Mouse (Mus musculus) intestine, embryonic 15.5 days (tissue): ENCODE results near the gene Acbd6. TPM values are rescaled to one million over a fixed set of nuclear protein-coding genes. Genes with fewer than 3 reads are reported as not detected.
A peak's percentile ranks its signal among the peaks of the same experiment; 100 is the strongest.

Experiments used
- ATAC-seq: fragments of 200-750 bp; cut with Nextera tagmentation; 2 replicates; pipeline ENCODE4 v1.8.0; 2017; ENCODE audit warnings: moderate TSS enrichment, moderate library complexity
- H3K27ac ChIP-seq: fragments of 300-500 bp; sonication (generic); 2 replicates; pipeline ENCODE4 v1.5.1; 2015; ENCODE audit warnings: mild to moderate bottlenecking, inconsistent platforms
- H3K27me3 ChIP-seq: fragments of 300-500 bp; sonication (generic); replicated peaks from 2 replicates; pipeline ENCODE4 v1.6.1; 2015; ENCODE audit warnings: inconsistent platforms
- H3K36me3 ChIP-seq: fragments of 300-500 bp; sonication (generic); 2 replicates; pipeline ENCODE4 v1.6.1; 2015; ENCODE audit warnings: inconsistent platforms
- H3K4me1 ChIP-seq: fragments of 300-500 bp; sonication (generic); replicated peaks from 2 replicates; pipeline ENCODE4 v1.6.1; 2015; ENCODE audit warnings: inconsistent platforms
- H3K4me2 ChIP-seq: fragments of 300-500 bp; sonication (generic); replicated peaks from 2 replicates; pipeline ENCODE4 v1.6.1; 2015; ENCODE audit warnings: mild to moderate bottlenecking, inconsistent platforms
- H3K4me3 ChIP-seq: fragments of 300-500 bp; sonication (generic); replicated peaks from 2 replicates; pipeline ENCODE4 v1.5.1; 2015; ENCODE audit warnings: inconsistent platforms
- H3K9ac ChIP-seq: fragments of 300-500 bp; sonication (generic); 2 replicates; pipeline ENCODE4 v1.6.1; 2015; ENCODE audit warnings: inconsistent platforms
- H3K9me3 ChIP-seq: fragments of 300-500 bp; sonication (generic); 2 replicates; pipeline ENCODE4 v1.6.1; 2016; ENCODE audit warnings: inconsistent platforms
- WGBS: fragments of 180-500 bp; shearing (Covaris S2); methylation state at CpG from one replicate; pipeline ENCODE4 v1.1.7; 2015; 5-methylcytosine and 5-hydroxymethylcytosine counted together
- polyA plus RNA-seq: library from polyadenylated mRNA; unstranded; fragments of >200 nt; fragmentation: Nextera tagmentation; extraction: Ambion mirVana; gene quantifications from 2 replicates; pipeline ENCODE4 v1.2.1, GENCODE M21; 2015

Gene Acbd6
- polyA plus RNA-seq, 1 experiment from 2014 or later, result 71.5 TPM

DNA sequence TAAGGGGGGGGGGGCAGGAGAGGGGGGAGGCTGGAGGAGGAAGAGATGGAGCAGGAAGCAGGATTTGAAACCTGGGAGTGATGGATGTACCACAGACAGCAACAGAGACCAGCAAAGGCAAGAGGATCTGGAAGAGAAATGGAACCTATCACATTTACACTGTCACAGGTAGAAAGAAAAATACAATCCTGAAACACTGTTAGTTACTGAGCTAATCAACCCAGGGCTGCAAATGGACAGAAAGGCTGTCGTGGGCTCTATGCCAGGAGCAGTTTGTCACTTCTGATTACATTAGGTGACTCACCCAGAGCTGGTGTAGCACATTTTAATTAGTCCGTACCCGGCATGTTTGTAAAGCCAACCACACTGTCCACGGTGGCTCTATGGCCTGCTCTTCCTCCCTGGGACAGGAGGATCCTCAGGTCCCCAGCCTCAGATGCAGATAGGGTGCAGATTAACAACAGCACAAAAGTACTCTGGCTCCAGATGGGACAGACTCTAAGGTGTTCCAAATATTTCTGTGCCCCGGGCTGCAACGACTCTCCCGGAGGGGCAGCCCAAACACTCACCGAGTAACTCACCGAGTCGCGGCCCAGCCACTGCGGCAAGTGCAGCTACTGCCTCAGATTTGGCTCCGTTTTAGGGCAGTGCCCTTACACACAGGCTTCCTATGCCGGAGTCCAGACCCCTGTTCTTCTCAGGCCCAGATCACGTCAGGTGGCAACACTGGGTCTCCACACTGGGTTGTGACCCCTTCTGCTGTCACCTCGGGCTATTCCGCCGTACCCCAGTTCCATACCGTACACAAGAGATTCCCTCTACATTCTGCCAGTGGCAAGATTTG is 28.6 kb upstream of the Acbd6 start:
- H3K4me1 ChIP-seq, result peaks cover 12% of the 10 kb centered on the region
- no peak overlapping the region for H3K27ac ChIP-seq
- H3K9ac ChIP-seq, result no peak overlapping the region
- H3K9me3 ChIP-seq, result no peaks in the 10 kb centered on the region
- H3K36me3 ChIP-seq, result no peaks in the 10 kb centered on the region
- H3K4me3 ChIP-seq, result no peak overlapping the region
- ATAC-seq, result peak; percentile 24; the same call in 1 of the 2 replicates
- no peak overlapping the region for H3K4me2 ChIP-seq
- WGBS, result 76% methylated on average over 19 of the region's 19 CpGs
- no peaks in the 10 kb centered on the region for H3K27me3 ChIP-seq

DNA sequence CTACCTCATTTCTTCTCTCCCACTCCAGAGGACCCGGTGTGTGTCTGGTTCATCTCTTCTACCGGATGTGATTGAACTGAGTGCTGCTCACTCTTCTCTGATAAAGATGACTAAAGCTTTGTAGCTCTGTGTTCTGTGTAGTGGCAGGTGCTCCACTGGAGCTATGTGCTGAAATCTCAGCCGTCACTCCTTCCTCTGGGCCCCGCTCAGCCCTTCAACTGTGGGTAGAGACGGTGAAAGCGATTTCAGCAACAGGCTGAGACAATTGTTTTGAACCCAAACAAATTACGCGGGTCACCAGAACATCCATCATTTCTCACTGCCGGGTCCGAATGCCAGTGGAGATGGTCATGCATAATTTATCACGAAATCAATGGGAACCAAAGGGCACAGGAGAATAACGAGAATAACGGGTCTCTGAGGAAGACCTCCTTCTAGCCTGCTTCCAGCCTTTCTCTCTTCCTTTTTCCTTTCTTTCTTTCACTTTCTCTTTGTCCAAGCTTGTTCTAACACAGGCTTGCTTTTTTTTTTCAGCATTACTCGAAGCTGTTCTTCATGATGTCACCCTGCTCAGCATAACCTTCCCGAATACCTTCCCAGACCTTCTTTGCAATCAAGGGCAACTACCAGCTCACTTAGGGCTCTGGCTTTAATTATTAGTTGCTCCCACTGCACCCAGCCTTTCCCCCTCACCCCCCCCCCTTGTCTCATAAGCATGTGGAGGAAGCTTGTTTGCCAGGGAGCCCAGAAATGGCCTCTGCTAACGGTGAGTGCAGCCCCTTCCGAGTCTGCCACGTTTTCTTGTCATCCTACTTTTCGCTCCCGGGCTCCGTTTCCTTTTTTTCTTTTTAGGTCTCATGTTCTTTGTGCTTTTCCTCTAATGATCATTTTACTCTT is 27.1 kb upstream of the Acbd6 start:
- peaks cover 12% of the 10 kb centered on the region for H3K4me1 ChIP-seq
- no peaks in the 10 kb centered on the region for H3K27me3 ChIP-seq
- no peaks in the 10 kb centered on the region for H3K9me3 ChIP-seq
- no peak overlapping the region for H3K4me3 ChIP-seq
- H3K27ac ChIP-seq, result no peak overlapping the region
- no peaks in the 10 kb centered on the region for H3K36me3 ChIP-seq
- H3K9ac ChIP-seq, result no peak overlapping the region
- no peak overlapping the region for H3K4me2 ChIP-seq
- WGBS, result 70% methylated on average over 21 of the region's 21 CpGs
- no peak for ATAC-seq

GRCm38 (mm10) chr1:155532396-155532795 is 25.5 kb upstream of the Acbd6 start:
- no peaks in the 10 kb centered on the region for H3K27me3 ChIP-seq
- no peak overlapping the region for H3K4me2 ChIP-seq
- no peak for ATAC-seq
- H3K4me3 ChIP-seq, result no peak overlapping the region
- no peak overlapping the region for H3K27ac ChIP-seq
- no peak overlapping the region for H3K9ac ChIP-seq
- no peaks in the 10 kb centered on the region for H3K9me3 ChIP-seq
- 90% methylated on average over 5 of the region's 5 CpGs for WGBS
- no peaks in the 10 kb centered on the region for H3K36me3 ChIP-seq
- peaks cover 8% of the 10 kb centered on the region; the same call in 1 of the 2 replicates for H3K4me1 ChIP-seq

DNA sequence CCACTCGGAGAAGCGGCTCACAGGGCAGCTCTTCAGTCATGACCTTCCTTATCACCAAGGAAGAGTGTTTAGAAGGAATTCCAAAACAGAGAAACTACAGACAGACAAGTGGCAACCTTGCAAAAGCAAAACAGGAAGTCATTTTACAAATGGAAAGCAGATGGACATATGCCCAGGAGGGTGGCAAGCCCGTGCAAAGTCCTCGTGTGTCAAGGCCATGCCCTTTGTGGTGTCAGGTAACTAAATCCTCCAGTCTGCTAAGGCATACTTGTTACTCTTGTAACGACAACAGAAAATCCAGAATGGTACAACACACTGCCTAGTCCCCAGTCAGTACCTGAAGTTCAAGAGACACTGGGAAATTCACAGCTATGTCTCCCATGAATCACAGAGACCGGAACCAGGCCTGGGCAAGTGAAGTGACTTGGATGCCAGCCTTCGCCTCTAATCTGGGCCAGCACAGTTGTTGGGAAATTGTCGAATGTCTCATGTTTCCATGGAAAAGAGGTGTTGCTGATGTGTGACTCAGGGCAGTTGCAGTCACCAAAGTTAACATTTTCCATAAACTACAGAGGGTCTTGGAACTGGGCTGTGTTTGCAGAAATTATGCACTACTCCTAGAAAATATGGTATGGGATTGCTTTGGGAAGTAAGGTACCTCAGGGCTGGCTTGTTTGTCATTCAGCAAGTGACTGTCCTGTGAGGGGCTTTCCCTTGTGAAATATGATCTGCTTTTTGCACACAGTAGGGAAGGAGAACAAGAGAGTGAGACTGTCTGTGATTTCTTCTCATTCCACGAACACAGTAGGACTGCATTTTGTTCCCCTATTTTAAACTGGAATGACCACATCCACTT is 24.9 kb upstream of the Acbd6 start:
- no peak overlapping the region for H3K27ac ChIP-seq
- ATAC-seq, result no peak

GRCm38 (mm10) chr1:155533689-155533965 is 24.3 kb upstream of the Acbd6 start:
- no peaks in the 10 kb centered on the region for H3K36me3 ChIP-seq
- ATAC-seq, result no peak
- no peaks in the 10 kb centered on the region for H3K9me3 ChIP-seq
- no peak overlapping the region for H3K4me2 ChIP-seq
- H3K27me3 ChIP-seq, result no peaks in the 10 kb centered on the region
- H3K4me1 ChIP-seq, result no peaks in the 10 kb centered on the region
- no peak overlapping the region for H3K9ac ChIP-seq
- no peak overlapping the region for H3K4me3 ChIP-seq
- no peak overlapping the region for H3K27ac ChIP-seq
- 77% methylated on average over 3 of the region's 3 CpGs for WGBS

More for the DNA sequence above, 24.9 kb upstream of the Acbd6 start:
- Histone ChIP-seq H3K9me3 (no peaks in the 10 kb centered on the region), H3K9ac (no peak overlapping the region), H3K4me1 (peaks cover 1% of the 10 kb centered on the region; the same call in 1 of the 2 replicates), H3K36me3 (no peaks in the 10 kb centered on the region), H3K4me2 (no peak overlapping the region), H3K4me3 (no peak overlapping the region), H3K27me3 (no peaks in the 10 kb centered on the region)
- 65% methylated on average over 9 of the region's 9 CpGs for WGBS

GRCm38 (mm10) chr1:155537005-155537642 is 20.8 kb upstream of the Acbd6 start:
- H3K27ac ChIP-seq, result no peak overlapping the region

DNA sequence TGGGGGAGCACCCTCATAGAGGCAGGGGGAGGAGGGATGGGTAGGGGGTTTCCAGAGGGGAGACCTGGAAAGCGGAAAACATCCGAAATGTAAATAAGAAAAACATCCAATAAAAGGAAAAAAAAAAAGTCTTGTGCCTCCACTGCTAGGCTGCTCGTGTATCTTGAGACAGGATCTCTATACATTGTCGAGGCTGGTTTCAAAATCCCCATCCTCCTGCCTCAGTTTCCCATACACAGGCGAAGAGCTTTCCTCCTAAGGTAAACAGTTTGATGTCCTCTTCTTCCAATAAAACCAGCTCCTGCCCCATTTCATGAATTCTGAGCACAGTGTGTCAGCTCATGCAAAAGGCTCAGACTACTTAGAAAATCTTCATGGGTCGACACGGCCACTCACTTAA is 19.9 kb upstream of the Acbd6 start:
- Histone ChIP-seq H3K9me3 (no peaks in the 10 kb centered on the region), H3K4me1 (no peaks in the 10 kb centered on the region), H3K9ac (no peak overlapping the region), H3K27ac (no peak overlapping the region), H3K27me3 (no peaks in the 10 kb centered on the region), H3K36me3 (no peaks in the 10 kb centered on the region), H3K4me3 (no peak overlapping the region), H3K4me2 (no peak overlapping the region)
- no peak for ATAC-seq
- WGBS, result 62% methylated on average over 7 of the region's 7 CpGs

More at GRCm38 (mm10) chr1:155537005-155537642, 20.8 kb upstream of the Acbd6 start:
- H3K9ac ChIP-seq, result no peak overlapping the region
- 2% methylated on average over 2 of the region's 2 CpGs for WGBS
- no peak overlapping the region for H3K4me3 ChIP-seq
- H3K27me3 ChIP-seq, result no peaks in the 10 kb centered on the region
- no peaks in the 10 kb centered on the region for H3K36me3 ChIP-seq
- H3K4me2 ChIP-seq, result no peak overlapping the region
- no peaks in the 10 kb centered on the region for H3K4me1 ChIP-seq
- no peaks in the 10 kb centered on the region for H3K9me3 ChIP-seq
- ATAC-seq, result no peak

GRCm38 (mm10) chr1:155557642-155558011 is 293 bp upstream of the Acbd6 start:
- peak; percentile 41 for ATAC-seq
- Histone ChIP-seq H3K27ac (peak overlapping the region; percentile 57; the same call in 1 of the 2 replicates), H3K9me3 (no peaks in the 10 kb centered on the region), H3K4me1 (peaks cover 6% of the 10 kb centered on the region; the same call in 1 of the 2 replicates), H3K27me3 (no peaks in the 10 kb centered on the region), H3K4me2 (peak overlapping the region; percentile 82), H3K36me3 (no peaks in the 10 kb centered on the region), H3K9ac (peak overlapping the region; percentile 94), H3K4me3 (peak overlapping the region; percentile 95)
- WGBS, result 47% methylated on average over 9 of the region's 9 CpGs

DNA sequence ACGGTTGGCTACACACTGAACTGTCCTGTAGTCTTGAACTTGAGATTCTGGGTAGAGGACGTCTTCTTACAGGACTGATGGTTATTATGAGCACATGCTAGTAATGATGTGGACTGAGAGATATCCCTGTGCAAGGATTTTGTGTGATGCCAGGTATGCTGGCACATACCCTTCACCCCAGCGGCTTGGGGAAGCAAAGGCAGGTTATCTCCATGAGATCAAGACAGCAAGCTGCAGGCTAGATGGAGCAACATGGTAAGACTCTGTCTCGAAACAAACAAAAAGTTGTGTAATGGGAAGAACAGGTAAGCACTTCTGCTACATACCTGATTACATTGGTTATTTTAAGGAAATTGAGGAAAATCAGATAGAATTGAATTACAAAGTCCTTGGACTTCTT is 2.1 kb downstream of the Acbd6 start:
- no peak for ATAC-seq
- Histone ChIP-seq H3K9ac (no peak overlapping the region), H3K27me3 (no peaks in the 10 kb centered on the region), H3K4me2 (peak overlapping the region; percentile 22; the same call in 1 of the 2 replicates), H3K4me3 (no peak overlapping the region), H3K9me3 (no peaks in the 10 kb centered on the region), H3K27ac (no peak overlapping the region), H3K36me3 (no peaks in the 10 kb centered on the region), H3K4me1 (peaks cover 6% of the 10 kb centered on the region; the same call in 1 of the 2 replicates)
- 86% methylated on average over 4 of the region's 4 CpGs for WGBS

DNA sequence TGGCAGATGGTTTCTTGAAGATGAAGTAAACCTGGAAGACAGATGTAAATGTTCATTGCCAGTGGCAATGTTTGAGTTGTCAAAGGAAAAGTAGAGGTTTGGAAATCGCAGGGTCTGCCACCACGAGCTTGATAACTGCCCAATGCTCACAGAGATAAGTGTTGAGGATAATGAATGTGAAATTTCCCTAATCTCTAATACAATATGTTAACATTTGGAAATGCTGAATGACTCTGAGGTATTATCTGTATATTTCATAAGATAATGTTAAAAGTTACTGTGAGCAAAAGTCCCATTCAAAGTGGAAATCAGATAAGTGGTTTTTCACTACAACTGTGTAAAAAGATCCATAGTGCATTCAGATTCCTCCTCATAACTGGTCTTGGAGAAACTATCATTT is 2.8 kb downstream of the Acbd6 start:
- Histone ChIP-seq H3K4me3 (no peak overlapping the region), H3K27ac (no peak overlapping the region), H3K4me2 (no peak overlapping the region), H3K36me3 (no peaks in the 10 kb centered on the region), H3K9ac (no peak overlapping the region), H3K27me3 (no peaks in the 10 kb centered on the region), H3K4me1 (peaks cover 6% of the 10 kb centered on the region; the same call in 1 of the 2 replicates), H3K9me3 (no peaks in the 10 kb centered on the region)
- no peak for ATAC-seq
- 71% methylated on average over 2 of the region's 2 CpGs for WGBS

DNA sequence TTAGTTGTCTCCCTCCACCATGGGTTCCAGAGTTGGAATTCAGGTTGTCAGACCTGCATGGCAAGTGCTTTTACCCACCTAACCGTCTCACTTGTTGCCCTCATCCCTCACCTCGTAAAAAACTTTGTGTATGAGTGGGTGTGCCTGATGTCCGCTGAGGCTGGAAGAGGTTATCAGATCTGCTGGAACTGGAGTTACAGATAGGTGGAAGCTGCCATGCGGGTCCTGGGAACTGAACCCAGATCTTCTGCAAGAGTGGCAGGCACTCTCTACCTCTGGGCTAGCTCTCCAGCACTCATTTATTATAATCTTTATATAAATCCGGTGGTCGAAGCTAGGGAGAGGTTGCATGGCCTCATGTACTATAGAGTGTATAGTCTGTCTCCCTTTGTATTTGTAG is 4.3 kb downstream of the Acbd6 start:
- H3K27ac ChIP-seq, result no peak overlapping the region
- H3K36me3 ChIP-seq, result no peaks in the 10 kb centered on the region
- H3K4me2 ChIP-seq, result no peak overlapping the region
- 66% methylated on average over 6 of the region's 6 CpGs for WGBS
- no peak overlapping the region for H3K9ac ChIP-seq
- H3K27me3 ChIP-seq, result no peaks in the 10 kb centered on the region
- no peak for ATAC-seq
- H3K9me3 ChIP-seq, result no peaks in the 10 kb centered on the region
- no peak overlapping the region for H3K4me3 ChIP-seq
- peaks cover 6% of the 10 kb centered on the region; the same call in 1 of the 2 replicates for H3K4me1 ChIP-seq
